Mouse (Mus musculus) stomach, embryonic 16.5 days (tissue): ENCODE data around the gene Gm42906. TPM values are rescaled to one million over a fixed set of nuclear protein-coding genes. Genes with fewer than 3 reads are reported as not detected.

Source experiments
- ATAC-seq: fragments of 200-750 bp; cut with Nextera tagmentation; 2 replicates; pipeline ENCODE4 v1.8.0; 2017; ENCODE audit warnings: moderate number of reproducible peaks, moderate TSS enrichment; ENCODE audit not compliant: insufficient read depth, low FRiP score
- H3K27ac ChIP-seq: fragments of 300-500 bp; sonication (generic); 2 replicates; pipeline ENCODE4 v1.5.1; 2014; ENCODE audit warnings: low read length
- H3K27me3 ChIP-seq: fragments of 300-500 bp; sonication (generic); 2 replicates; pipeline ENCODE4 v1.6.1; 2014; ENCODE audit warnings: low read length, control low read depth, mixed read lengths; ENCODE audit not compliant: control insufficient read depth, insufficient read depth
- H3K36me3 ChIP-seq: fragments of 300-500 bp; sonication (generic); 2 replicates; pipeline ENCODE4 v1.6.1; 2014; ENCODE audit warnings: low read length; ENCODE audit not compliant: control insufficient read depth, insufficient read depth
- H3K4me1 ChIP-seq: fragments of 300-500 bp; sonication (generic); 2 replicates; pipeline ENCODE4 v1.6.1; 2014; ENCODE audit warnings: low read length, control low read depth, mixed read lengths; ENCODE audit not compliant: control insufficient read depth, insufficient read depth
- H3K4me2 ChIP-seq: fragments of 300-500 bp; sonication (generic); 2 replicates; pipeline ENCODE4 v1.6.1; 2014; ENCODE audit warnings: low read depth, low read length, mixed read lengths
- H3K4me3 ChIP-seq: fragments of 300-500 bp; sonication (generic); replicated peaks from 2 replicates; pipeline ENCODE4 v1.5.1; 2014; ENCODE audit warnings: mild to moderate bottlenecking, low read length
- H3K9ac ChIP-seq: fragments of 300-500 bp; sonication (generic); 2 replicates; pipeline ENCODE4 v1.6.1; 2014; ENCODE audit warnings: low read length
- H3K9me3 ChIP-seq: fragments of 300-500 bp; sonication (generic); replicated peaks from 2 replicates; pipeline ENCODE4 v1.6.1; 2016; ENCODE audit warnings: low read length, control low read depth; ENCODE audit not compliant: control insufficient read depth
- WGBS: fragments of 180-500 bp; shearing (Covaris S2); extraction: QIAGEN DNeasy Blood & Tissue Kit; methylation state at CpG from one replicate; pipeline ENCODE4 v1.1.7; 2014; 5-methylcytosine and 5-hydroxymethylcytosine counted together
- polyA plus RNA-seq: library from polyadenylated mRNA; unstranded; fragments of >200 nt; fragmentation: Nextera tagmentation; extraction: Ambion mirVana; gene quantifications from 2 replicates; pipeline ENCODE4 v1.2.1, GENCODE M21; 2015

Gene Gm42906
- polyA plus RNA-seq, 1 experiment from 2014 or later, result not detected

- WGBS, result 44% methylated on average over 6 of the region's 6 CpGs
- peaks cover 20% of the 10 kb centered on the region for H3K4me1 ChIP-seq
- no peak overlapping the region for H3K4me3 ChIP-seq
- H3K36me3 ChIP-seq, result peaks cover 4% of the 10 kb centered on the region; the same call in 1 of the 2 replicates
- ATAC-seq, result no peak
- H3K9ac ChIP-seq, result no peak overlapping the region
- H3K27ac ChIP-seq, result no peak overlapping the region
- no peaks in the 10 kb centered on the region for H3K27me3 ChIP-seq
- no peak overlapping the region for H3K4me2 ChIP-seq
- H3K9me3 ChIP-seq, result no peaks in the 10 kb centered on the region
Measured at GRCm38 (mm10) chr5:151089201-151089600, 338.8 kb downstream of the Gm42906 start.

GRCm38 (mm10) chr5:151086425-151087202 lies 341.3 kb downstream of the Gm42906 start:
- Histone ChIP-seq H3K9me3 (no peaks in the 10 kb centered on the region), H3K27me3 (no peaks in the 10 kb centered on the region), H3K9ac (no peak overlapping the region), H3K27ac (peak overlapping the region; percentile 33; the same call in 1 of the 2 replicates), H3K4me3 (no peak overlapping the region), H3K36me3 (no peaks in the 10 kb centered on the region), H3K4me2 (no peak overlapping the region), H3K4me1 (peaks cover 20% of the 10 kb centered on the region)
- 62% methylated on average over 9 of the region's 9 CpGs for WGBS
- no peak for ATAC-seq

- H3K27me3 ChIP-seq, result no peaks in the 10 kb centered on the region
- no peak overlapping the region for H3K27ac ChIP-seq
- peaks cover 20% of the 10 kb centered on the region for H3K4me1 ChIP-seq
- WGBS, result 68% methylated on average over 8 of the region's 8 CpGs
- H3K9me3 ChIP-seq, result no peaks in the 10 kb centered on the region
- H3K4me2 ChIP-seq, result no peak overlapping the region
- H3K4me3 ChIP-seq, result no peak overlapping the region
- H3K9ac ChIP-seq, result no peak overlapping the region
- no peaks in the 10 kb centered on the region for H3K36me3 ChIP-seq
- ATAC-seq, result no peak
Measured at GRCm38 (mm10) chr5:151085749-151086148, 342.2 kb downstream of the Gm42906 start.

- H3K27ac ChIP-seq, result no peak overlapping the region
- no peak overlapping the region for H3K4me3 ChIP-seq
- WGBS, result 77% methylated on average over 4 of the region's 4 CpGs
- H3K9ac ChIP-seq, result no peak overlapping the region
- no peak for ATAC-seq
- H3K4me1 ChIP-seq, result no peaks in the 10 kb centered on the region
- H3K4me2 ChIP-seq, result no peak overlapping the region
- H3K36me3 ChIP-seq, result no peaks in the 10 kb centered on the region
- H3K9me3 ChIP-seq, result 0 out of 2 replicates have a peak, but pooled peaks cover 5% of the 10 kb centered on the region
- no peaks in the 10 kb centered on the region for H3K27me3 ChIP-seq
Measured at GRCm38 (mm10) chr5:151080276-151080675, 347.7 kb downstream of the Gm42906 start.

DNA sequence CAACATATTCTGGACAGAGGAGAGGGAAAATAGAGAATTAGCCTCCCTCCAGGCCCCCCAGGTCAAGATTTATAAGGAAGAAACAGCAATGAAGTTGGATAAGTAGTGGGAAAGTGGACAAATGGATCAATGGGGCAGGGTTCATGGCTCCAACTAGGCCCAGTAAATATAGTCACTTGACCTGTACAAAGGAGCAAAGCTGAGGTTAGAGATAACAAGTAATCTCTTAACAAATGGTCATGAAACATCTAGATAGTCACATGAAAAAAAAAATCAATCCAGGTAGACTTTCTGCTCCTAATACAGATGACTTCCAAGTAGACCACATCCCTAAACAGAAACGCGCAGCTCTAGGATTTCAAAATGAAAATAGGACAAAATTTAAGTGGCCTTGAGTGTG lies 350.0 kb downstream of the Gm42906 start:
- ATAC-seq, result no peak
- Histone ChIP-seq H3K9ac (no peak overlapping the region), H3K4me1 (no peaks in the 10 kb centered on the region), H3K4me2 (no peak overlapping the region), H3K27me3 (no peaks in the 10 kb centered on the region), H3K27ac (no peak overlapping the region), H3K9me3 (0 out of 2 replicates have a peak, but pooled peaks cover 5% of the 10 kb centered on the region), H3K4me3 (no peak overlapping the region), H3K36me3 (no peaks in the 10 kb centered on the region)
- 89% methylated on average over 2 of the region's 2 CpGs for WGBS

- H3K4me1 ChIP-seq, result no peaks in the 10 kb centered on the region
- no peak overlapping the region for H3K9ac ChIP-seq
- H3K9me3 ChIP-seq, result 0 out of 2 replicates have a peak, but pooled peaks cover 5% of the 10 kb centered on the region
- 57% methylated on average over 3 of the region's 3 CpGs for WGBS
- no peak overlapping the region for H3K27ac ChIP-seq
- H3K4me3 ChIP-seq, result no peak overlapping the region
- no peaks in the 10 kb centered on the region for H3K27me3 ChIP-seq
- H3K4me2 ChIP-seq, result no peak overlapping the region
- no peak for ATAC-seq
- no peaks in the 10 kb centered on the region for H3K36me3 ChIP-seq
Measured at GRCm38 (mm10) chr5:151076917-151077316, 351.0 kb downstream of the Gm42906 start.

DNA sequence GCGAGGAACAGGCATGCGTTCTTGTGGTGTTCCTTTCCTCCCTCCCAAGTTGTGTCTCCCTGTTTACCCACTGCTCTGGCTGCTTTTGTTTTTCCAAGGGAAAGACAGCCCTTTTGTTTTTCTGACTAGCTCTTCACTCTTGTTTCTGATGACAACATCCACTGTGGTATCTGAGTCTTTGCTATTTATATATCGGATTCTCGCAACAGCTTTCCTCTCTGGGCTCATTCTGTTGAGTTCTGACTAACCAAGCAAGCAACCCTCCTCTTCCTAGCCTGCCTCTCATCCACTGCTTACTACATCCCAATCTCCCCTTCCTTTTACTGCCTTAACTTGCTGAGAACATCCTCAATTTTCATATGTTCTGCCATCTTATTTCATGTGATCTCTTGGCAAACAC lies 353.7 kb downstream of the Gm42906 start:
- no peak overlapping the region for H3K4me3 ChIP-seq
- 0 out of 2 replicates have a peak, but pooled peaks cover 5% of the 10 kb centered on the region for H3K9me3 ChIP-seq
- H3K27me3 ChIP-seq, result no peaks in the 10 kb centered on the region
- H3K27ac ChIP-seq, result no peak overlapping the region
- ATAC-seq, result no peak
- peaks cover 11% of the 10 kb centered on the region for H3K4me1 ChIP-seq
- H3K9ac ChIP-seq, result no peak overlapping the region
- H3K36me3 ChIP-seq, result no peaks in the 10 kb centered on the region
- WGBS, result 73% methylated on average over 4 of the region's 4 CpGs
- H3K4me2 ChIP-seq, result no peak overlapping the region

- H3K9ac ChIP-seq, result no peak overlapping the region
- 0 out of 2 replicates have a peak, but pooled peaks cover 5% of the 10 kb centered on the region for H3K9me3 ChIP-seq
- peaks cover 11% of the 10 kb centered on the region for H3K4me1 ChIP-seq
- no peak overlapping the region for H3K4me2 ChIP-seq
- no peak for ATAC-seq
- H3K4me3 ChIP-seq, result no peak overlapping the region
- 51% methylated on average over 6 of the region's 6 CpGs for WGBS
- no peak overlapping the region for H3K27ac ChIP-seq
- no peaks in the 10 kb centered on the region for H3K36me3 ChIP-seq
- no peaks in the 10 kb centered on the region for H3K27me3 ChIP-seq
Measured at GRCm38 (mm10) chr5:151071430-151071829, 356.5 kb downstream of the Gm42906 start.

DNA sequence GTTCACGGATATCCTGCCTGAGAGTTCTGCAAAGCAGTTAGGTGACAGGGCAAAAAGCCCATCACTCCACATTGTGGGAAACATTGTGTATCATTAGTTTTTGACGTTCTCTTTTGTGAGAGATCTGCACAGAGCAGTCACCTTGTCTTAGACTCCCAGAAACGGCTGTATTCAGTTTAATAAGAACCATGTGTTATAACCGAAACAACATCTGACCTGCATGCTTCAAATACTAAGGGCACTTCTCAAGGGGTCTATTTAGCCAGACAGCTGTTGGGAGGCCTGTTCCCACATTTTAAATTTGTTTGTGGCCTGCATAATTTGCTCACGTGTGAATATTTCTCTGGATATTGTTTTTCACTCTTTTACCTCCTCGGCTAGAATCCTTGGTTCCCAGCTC lies 357.1 kb downstream of the Gm42906 start:
- Histone ChIP-seq H3K4me3 (no peak overlapping the region), H3K4me1 (peaks cover 11% of the 10 kb centered on the region), H3K9ac (no peak overlapping the region), H3K36me3 (no peaks in the 10 kb centered on the region), H3K27me3 (no peaks in the 10 kb centered on the region), H3K4me2 (no peak overlapping the region), H3K27ac (no peak overlapping the region), H3K9me3 (0 out of 2 replicates have a peak, but pooled peaks cover 5% of the 10 kb centered on the region)
- no peak for ATAC-seq
- WGBS, result 60% methylated on average over 6 of the region's 6 CpGs
